13 mouse cellular contexts compared by ENCODE assay signal in genomic region chr9:80210096-80210495, GRCm38 (mm10). TPM values are rescaled to one million over a fixed set of nuclear protein-coding genes. Genes with fewer than 3 reads are reported as not detected.
DNase-seq lines count a peak whose midpoint lies in the region; ATAC-seq and TF ChIP-seq lines count a peak whose summit lies in the region.
"Had no signal": no experiment of that assay in that cellular context is flagged by ENCODE, and none has a peak within 500 bp of the region (broad histone marks: within the 10 kb centered on the region; RNA-seq: fewer than 3 reads in every experiment).

No protein-coding gene starts in this region.

- H3K4me2 ChIP-seq in intestine, postnatal 0 days (replicated peaks; ENCODE audit: low read depth), result no peak overlapping the region
- H3K4me2 ChIP-seq: liver, embryonic 15.5 days; midbrain, embryonic 12.5 days had no signal

- TF ChIP-seq CTCF in intestine, postnatal 0 days (IDR thresholded peaks at IDR 0.05; ENCODE audit: low read depth), result peak; percentile 34

- no peak overlapping the region for H3K9ac ChIP-seq in intestine, postnatal 0 days (ENCODE audit: low read depth, low read length)
- H3K9ac ChIP-seq: liver, embryonic 15.5 days; midbrain, embryonic 12.5 days had no signal

- ATAC-seq in intestine, postnatal 0 days, result peak; percentile 82
- ATAC-seq: hindbrain, postnatal 0 days had no signal

- H3K4me3 ChIP-seq in intestine, postnatal 0 days (ENCODE audit: low read depth, low read length), result no peak overlapping the region
- H3K4me3 ChIP-seq: liver, embryonic 15.5 days; midbrain, embryonic 12.5 days had no signal

- H3K27me3 ChIP-seq in intestine, postnatal 0 days (replicated peaks; ENCODE audit: control insufficient read depth, insufficient read depth, low read length), result no peaks in the 10 kb centered on the region
- H3K27me3 ChIP-seq: CH12.LX; liver, embryonic 15.5 days; midbrain, embryonic 12.5 days had no signal

- 61% methylated on average over 12 of the region's 12 CpGs for WGBS in intestine, postnatal 0 days

- H3K27ac ChIP-seq in intestine, postnatal 0 days (ENCODE audit: low read depth, low read length), result no peak overlapping the region
- H3K27ac ChIP-seq: hindbrain, postnatal 0 days; liver, embryonic 15.5 days; midbrain, embryonic 12.5 days had no signal

- no peaks in the 10 kb centered on the region for H3K9me3 ChIP-seq in intestine, postnatal 0 days (ENCODE audit: control insufficient read depth)
- H3K9me3 ChIP-seq: liver, embryonic 15.5 days; midbrain, embryonic 12.5 days had no signal

- peak; percentile 15 for DNase-seq in lung, postnatal 36 days
- no peak for DNase-seq in lung, postnatal 4 days
- peak; percentile 45 to 88 for DNase-seq in kidney, postnatal 36 days
- no peak for DNase-seq in urinary bladder, postnatal 25 days (ENCODE audit: low spot score)
- no peak for DNase-seq in right cerebral cortex, postnatal 10 days (ENCODE audit: low spot score in 2 of 2)
- DNase-seq in urinary bladder, postnatal 14 days (ENCODE audit: low spot score), result no peak
- DNase-seq: cerebellum, adult 11-12 months; heart, adult 18-20 months had no signal

- no peaks in the 10 kb centered on the region for H3K4me1 ChIP-seq in intestine, postnatal 0 days (replicated peaks; ENCODE audit: control insufficient read depth, insufficient read depth, low read length)
- H3K4me1 ChIP-seq: liver, embryonic 15.5 days; midbrain, embryonic 12.5 days had no signal

- H3K36me3 ChIP-seq in intestine, postnatal 0 days (ENCODE audit: control insufficient read depth, insufficient read depth), result no peaks in the 10 kb centered on the region
- H3K36me3 ChIP-seq: liver, embryonic 15.5 days; midbrain, embryonic 12.5 days had no signal

RNA-seq across cellular contexts. Expression of gene Myo6, which starts 45.3 kb away (rescaled TPM):
- polyA plus RNA-seq in intestine, postnatal 0 days (2015; fragmentation: Nextera tagmentation; extraction: Ambion mirVana), result 50.9 and 65.5 TPM in 2 replicates

Comparison
In these comparisons a context has a peak if more than half of its experiments do, and no peak if none do; other contexts are left out.
1. DNase-seq: peak in lung, postnatal 36 days (single experiment) and kidney, postnatal 36 days (2 of 2); none in lung, postnatal 4 days (0 of 2), urinary bladder, postnatal 25 days (single experiment), right cerebral cortex, postnatal 10 days (0 of 2) and urinary bladder, postnatal 14 days (single experiment).